Mouse (Mus musculus) urinary bladder, postnatal 0 days (tissue): ENCODE data around the gene Il12b. TPM values are rescaled to one million over a fixed set of nuclear protein-coding genes. Genes with fewer than 3 reads are reported as not detected.

Experiments used
- polyA plus RNA-seq: library from polyadenylated mRNA; unstranded; fragments of >200 nt; fragmentation: Nextera tagmentation; extraction: Ambion mirVana; gene quantifications from 2 replicates; pipeline ENCODE4 v1.2.1, GENCODE M21; 2015

Il12b gene
- not detected in 2 replicates for polyA plus RNA-seq

GRCm38 (mm10) chr11:44399763-44400162 lies at the start of gene Il12b:
Il12b (plus strand) TSS chr11:44400063.

Other genes starting within 250 kb of the Il12b start
- 37.5 and 40.2 TPM in 2 replicates for gene Ublcp1, start 70.4 kb downstream of the Il12b start, polyA plus RNA-seq
- 54.8 and 56.1 TPM in 2 replicates for gene Rnf145, start 118.9 kb downstream of the Il12b start, polyA plus RNA-seq
- 4.3 and 4.4 TPM in 2 replicates for gene Ebf1, start 217.3 kb downstream of the Il12b start, polyA plus RNA-seq